Mouse (Mus musculus) neural tube, embryonic 13.5 days (tissue): ENCODE results near the gene Gm9887. TPM values are rescaled to one million over a fixed set of nuclear protein-coding genes. Genes with fewer than 3 reads are reported as not detected.
"Not testable (repeated sequence)": the region's sequence is repeated elsewhere in the genome, so short reads cannot be mapped to it uniquely, and the experiment has no call there.

Source experiments
- ATAC-seq: fragments of 200-750 bp; cut with Nextera tagmentation; 2 replicates; pipeline ENCODE4 v1.8.0; 2017; ENCODE audit warnings: low read depth, mild to moderate bottlenecking, moderate TSS enrichment, moderate library complexity
- H3K27ac ChIP-seq: fragments of 300-500 bp; sonication (generic); replicated peaks from 2 replicates; pipeline ENCODE4 v1.5.1; 2015; ENCODE audit warnings: moderate library complexity, mild to moderate bottlenecking, inconsistent platforms
- H3K27me3 ChIP-seq: fragments of 300-500 bp; sonication (generic); 2 replicates; pipeline ENCODE4 v1.6.1; 2015; ENCODE audit warnings: mild to moderate bottlenecking, inconsistent platforms
- H3K36me3 ChIP-seq: fragments of 300-500 bp; sonication (generic); 2 replicates; pipeline ENCODE4 v1.6.1; 2015; ENCODE audit warnings: mild to moderate bottlenecking, inconsistent platforms
- H3K4me1 ChIP-seq: fragments of 300-500 bp; sonication (generic); replicated peaks from 2 replicates; pipeline ENCODE4 v1.6.1; 2015; ENCODE audit warnings: inconsistent platforms
- H3K4me2 ChIP-seq: fragments of 300-500 bp; sonication (generic); 2 replicates; pipeline ENCODE4 v1.6.1; 2015; ENCODE audit warnings: inconsistent platforms, mild to moderate bottlenecking, moderate library complexity
- H3K4me3 ChIP-seq: fragments of 300-500 bp; sonication (generic); 2 replicates; pipeline ENCODE4 v1.5.1; 2015; ENCODE audit warnings: mild to moderate bottlenecking, inconsistent platforms
- H3K9ac ChIP-seq: fragments of 300-500 bp; sonication (generic); 2 replicates; pipeline ENCODE4 v1.6.1; 2015; ENCODE audit warnings: moderate library complexity, mild to moderate bottlenecking, inconsistent platforms
- H3K9me3 ChIP-seq: fragments of 300-500 bp; sonication (generic); 2 replicates; pipeline ENCODE4 v1.6.1; 2016; ENCODE audit warnings: inconsistent platforms
- WGBS: fragments of 180-500 bp; shearing (Covaris S2); methylation state at CpG from one replicate; pipeline ENCODE4 v1.1.7; 2015; 5-methylcytosine and 5-hydroxymethylcytosine counted together
- polyA plus RNA-seq: library from polyadenylated mRNA; unstranded; fragments of >200 nt; fragmentation: Nextera tagmentation; extraction: Ambion mirVana; gene quantifications from 2 replicates; pipeline ENCODE4 v1.2.1, GENCODE M21; 2015

Gene Gm9887
- polyA plus RNA-seq, 1 experiment from 2014 or later, result 0.71 TPM

DNA sequence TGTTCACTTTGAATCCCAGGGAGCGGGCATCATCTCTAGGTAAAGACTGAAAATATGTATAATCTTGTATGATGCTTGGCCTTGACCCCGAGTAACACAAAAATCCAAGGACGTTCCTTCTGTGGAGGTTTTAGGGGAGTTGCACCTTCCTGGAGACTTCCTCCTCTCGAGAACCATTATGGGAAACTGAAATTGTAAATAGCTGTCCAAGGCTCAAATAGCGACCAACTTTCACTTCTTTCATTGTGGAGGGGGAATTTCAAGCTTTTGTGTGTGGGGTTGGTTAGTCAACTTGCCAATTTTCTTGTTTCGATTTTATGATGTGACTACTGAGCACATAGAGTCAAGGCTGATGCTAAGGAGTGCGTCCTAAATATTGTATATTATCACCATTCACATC, 6.5 kb downstream of the Gm9887 start:
- 77% methylated on average over 7 of the region's 7 CpGs for WGBS
- no peak for ATAC-seq
- Histone ChIP-seq H3K36me3 (no peaks in the 10 kb centered on the region), H3K9ac (no peak overlapping the region), H3K27me3 (no peaks in the 10 kb centered on the region), H3K4me1 (peaks cover 22% of the 10 kb centered on the region), H3K4me3 (no peak overlapping the region), H3K27ac (no peak overlapping the region), H3K4me2 (no peak overlapping the region), H3K9me3 (no peaks in the 10 kb centered on the region)

DNA sequence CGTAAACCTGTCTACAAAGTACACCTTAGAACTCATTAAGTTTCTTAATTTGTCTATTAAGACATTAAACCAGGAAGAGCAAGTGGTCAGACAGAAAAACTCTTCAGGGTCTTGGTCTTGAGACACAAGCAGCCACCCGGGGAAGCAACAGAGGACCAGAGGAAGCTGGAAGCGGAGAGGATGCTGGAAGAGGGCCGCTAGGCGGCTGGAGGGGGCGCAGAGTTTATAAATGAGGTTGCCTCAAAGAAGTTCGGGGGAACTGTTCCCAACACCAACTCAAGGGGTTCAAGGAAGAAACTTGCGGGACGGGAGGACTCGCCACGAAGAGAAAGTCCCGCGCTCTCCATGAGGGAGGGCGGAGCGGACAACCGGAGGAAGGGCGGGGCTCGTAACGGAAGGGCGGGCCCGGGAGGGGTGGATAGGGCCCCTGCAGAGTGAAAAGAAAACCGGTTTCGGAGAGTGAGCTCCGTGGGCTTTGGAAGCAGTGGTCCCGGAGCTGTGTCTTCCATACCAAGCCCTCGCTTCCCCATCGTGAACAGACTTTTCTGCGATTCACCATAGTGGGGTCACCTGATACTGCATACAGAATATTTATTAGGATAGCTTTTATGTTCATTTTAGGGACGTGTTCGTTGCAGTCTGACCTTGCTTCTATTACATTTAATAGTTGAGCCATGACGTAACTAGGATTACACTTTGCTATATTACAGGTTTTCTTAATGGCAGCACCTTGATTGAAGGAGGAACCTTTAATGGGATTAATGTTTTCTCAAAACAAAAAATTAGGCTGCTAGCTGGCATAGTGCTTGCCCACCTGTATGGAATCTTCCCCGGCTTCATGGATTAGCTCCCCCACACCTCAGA, 8.1 kb downstream of the Gm9887 start:
- peak overlapping the region; percentile 66 for H3K9ac ChIP-seq
- H3K27ac ChIP-seq, result peak overlapping the region; percentile 30
- no peak for ATAC-seq
- no peaks in the 10 kb centered on the region for H3K27me3 ChIP-seq
- peaks cover 21% of the 10 kb centered on the region for H3K4me1 ChIP-seq
- 5% methylated on average over 32 of the region's 32 CpGs for WGBS
- H3K4me2 ChIP-seq, result peak overlapping the region; percentile 73
- H3K9me3 ChIP-seq, result no peaks in the 10 kb centered on the region
- H3K36me3 ChIP-seq, result no peaks in the 10 kb centered on the region
- H3K4me3 ChIP-seq, result peak overlapping the region; percentile 48

DNA sequence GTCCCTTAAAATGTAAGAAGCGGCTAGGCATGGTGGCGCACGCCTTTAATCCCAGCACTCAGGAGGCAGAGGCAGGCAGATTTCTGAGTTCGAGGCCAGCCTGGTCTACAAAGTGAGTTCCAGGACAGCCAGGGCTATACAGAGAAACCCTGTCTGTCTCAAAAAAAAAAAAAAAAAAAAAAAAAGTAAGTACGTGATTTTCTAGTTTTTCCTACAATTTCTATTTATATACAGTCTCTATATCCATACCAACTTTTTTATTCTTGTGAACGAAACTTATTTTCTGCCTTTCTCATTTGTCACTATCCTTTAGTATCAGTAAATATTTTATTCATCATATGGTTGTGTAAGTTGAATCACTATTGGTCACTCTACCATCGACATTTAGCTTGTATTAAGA, 9.1 kb downstream of the Gm9887 start:
- not testable (repeated sequence) for H3K9me3 ChIP-seq, ATAC-seq, H3K4me2 ChIP-seq, H3K27me3 ChIP-seq, H3K4me3 ChIP-seq, H3K27ac ChIP-seq, H3K36me3 ChIP-seq, H3K9ac ChIP-seq
- 97% methylated on average over 7 of the region's 7 CpGs for WGBS
- H3K4me1 ChIP-seq, result peaks cover 21% of the 10 kb centered on the region

DNA sequence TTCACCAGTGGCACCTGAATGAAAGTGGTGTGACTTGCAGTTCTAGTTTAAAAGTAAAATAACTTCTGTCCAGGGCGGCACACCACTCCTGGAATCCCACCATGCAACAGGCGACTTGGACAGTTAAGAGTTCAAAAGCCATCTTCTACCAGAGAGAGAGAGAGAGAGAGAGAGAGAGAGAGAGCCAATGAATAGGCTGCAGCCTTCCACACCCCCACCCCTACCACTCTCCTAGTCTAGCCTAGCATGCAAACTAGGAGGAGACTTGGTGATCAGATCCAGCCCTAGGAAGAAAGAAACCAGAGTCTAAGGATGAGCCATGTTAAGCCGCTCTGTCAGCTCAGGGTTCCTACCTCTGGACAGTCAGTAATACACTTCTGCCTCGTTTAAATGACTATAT, 9.9 kb downstream of the Gm9887 start:
- 40% methylated on average over 4 of the region's 4 CpGs for WGBS
- no peak overlapping the region for H3K9ac ChIP-seq
- no peaks in the 10 kb centered on the region for H3K9me3 ChIP-seq
- no peak overlapping the region for H3K4me3 ChIP-seq
- ATAC-seq, result no peak
- no peak overlapping the region for H3K27ac ChIP-seq
- H3K4me1 ChIP-seq, result peaks cover 23% of the 10 kb centered on the region
- no peaks in the 10 kb centered on the region for H3K27me3 ChIP-seq
- H3K4me2 ChIP-seq, result peak overlapping the region; percentile 65
- no peaks in the 10 kb centered on the region for H3K36me3 ChIP-seq

DNA sequence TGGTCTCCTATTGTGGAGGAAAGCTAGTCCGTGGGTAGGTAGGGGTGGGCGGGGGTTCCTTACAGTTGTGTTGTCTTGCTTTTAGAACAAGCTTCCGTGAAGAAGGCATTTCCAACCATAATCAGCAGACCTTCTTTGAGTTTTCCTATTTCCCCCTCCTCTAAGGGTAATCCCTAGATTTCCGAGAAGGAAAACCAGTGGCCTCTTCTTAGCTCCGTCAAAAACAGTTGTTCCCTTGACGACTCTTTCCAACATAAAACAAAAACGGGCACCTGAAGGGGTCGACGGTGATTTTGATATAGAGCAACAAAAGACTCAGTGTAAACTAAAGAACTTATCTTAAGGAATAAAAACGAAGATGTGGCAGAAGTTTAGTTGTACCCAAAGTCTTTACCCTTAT, 10.3 kb downstream of the Gm9887 start:
- Histone ChIP-seq H3K27me3 (no peaks in the 10 kb centered on the region), H3K27ac (peak overlapping the region; percentile 92), H3K36me3 (no peaks in the 10 kb centered on the region), H3K4me3 (peak overlapping the region; percentile 56), H3K9me3 (no peaks in the 10 kb centered on the region), H3K4me2 (peak overlapping the region; percentile 65), H3K4me1 (peaks cover 25% of the 10 kb centered on the region), H3K9ac (peak overlapping the region; percentile 74)
- 8% methylated on average over 10 of the region's 10 CpGs for WGBS
- ATAC-seq, result no peak

DNA sequence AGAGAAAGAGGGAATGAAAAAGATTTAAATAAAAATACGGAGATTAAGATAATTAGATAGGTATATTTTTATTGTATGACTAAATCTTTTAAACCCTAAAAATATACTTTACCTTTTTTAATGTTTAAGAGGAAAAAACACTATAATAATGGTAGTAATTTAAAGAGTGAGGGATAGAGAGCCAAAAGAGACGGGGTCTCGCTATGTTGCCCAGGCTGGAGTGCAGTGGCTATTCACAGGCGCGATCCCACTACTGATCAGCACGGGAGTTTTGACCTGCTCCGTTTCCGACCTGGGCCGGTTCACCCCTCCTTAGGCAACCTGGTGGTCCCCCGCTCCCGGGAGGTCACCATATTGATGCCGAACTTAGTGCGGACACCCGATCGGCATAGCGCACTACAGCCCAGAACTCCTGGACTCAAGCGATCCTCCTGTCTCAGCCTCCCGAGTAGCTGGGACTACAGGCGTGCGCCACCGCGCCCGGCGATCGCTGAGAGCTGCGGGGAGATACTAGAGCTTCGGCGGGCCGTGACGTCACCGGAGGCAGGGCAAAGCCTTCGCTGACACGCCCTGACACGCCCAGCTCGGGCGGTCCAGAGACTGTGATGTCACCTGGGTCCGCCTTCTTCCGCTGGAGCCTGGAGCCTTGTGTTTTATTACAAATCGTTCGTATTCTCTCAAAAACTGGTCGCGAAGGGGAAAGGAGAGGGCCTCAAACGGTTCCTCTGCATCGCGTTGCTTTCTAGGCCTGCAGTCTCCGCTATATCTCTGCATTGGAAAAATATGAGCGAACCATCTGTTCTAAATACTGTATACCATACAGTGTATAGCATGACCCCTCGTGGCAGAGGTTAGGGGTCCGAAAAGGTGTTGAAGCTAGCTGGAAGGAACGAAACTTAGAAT, 11.0 kb downstream of the Gm9887 start:
- H3K36me3 ChIP-seq, H3K27me3 ChIP-seq, H3K9me3 ChIP-seq: not testable (repeated sequence)
- peak overlapping the region; percentile 56 for H3K4me3 ChIP-seq
- peak; percentile 95 for ATAC-seq
- peaks cover 28% of the 10 kb centered on the region for H3K4me1 ChIP-seq
- WGBS, result under 1% methylated on average over 39 of the region's 50 CpGs
- peak overlapping the region; percentile 74 for H3K9ac ChIP-seq
- peak overlapping the region; percentile 65 for H3K4me2 ChIP-seq
- peak overlapping the region; percentile 92 for H3K27ac ChIP-seq

- H3K4me3 ChIP-seq, result no peak overlapping the region
Measured at GRCm38 (mm10) chr12:69360655-69360996, 11.6 kb downstream of the Gm9887 start.

GRCm38 (mm10) chr12:69357300-69357646, 15.0 kb downstream of the Gm9887 start:
- WGBS, result 6% methylated on average over 13 of the region's 13 CpGs
- no peaks in the 10 kb centered on the region for H3K9me3 ChIP-seq
- H3K36me3 ChIP-seq, result peaks cover 21% of the 10 kb centered on the region
- peak overlapping the region; percentile 82 for H3K4me2 ChIP-seq
- peak overlapping the region; percentile 79 for H3K4me3 ChIP-seq
- no peaks in the 10 kb centered on the region for H3K27me3 ChIP-seq
- no peak overlapping the region for H3K27ac ChIP-seq
- H3K4me1 ChIP-seq, result peaks cover 23% of the 10 kb centered on the region
- no peak for ATAC-seq
- peak overlapping the region; percentile 96 for H3K9ac ChIP-seq

More at GRCm38 (mm10) chr12:69360655-69360996, 11.6 kb downstream of the Gm9887 start:
- Histone ChIP-seq H3K4me2 (no peak overlapping the region), H3K4me1 (peaks cover 33% of the 10 kb centered on the region), H3K27ac (no peak overlapping the region), H3K36me3 (no peaks in the 10 kb centered on the region), H3K9ac (no peak overlapping the region), H3K9me3 (no peaks in the 10 kb centered on the region), H3K27me3 (no peaks in the 10 kb centered on the region)
- ATAC-seq, result 0 out of 2 replicates have a peak, but pooled peaks have one; percentile 8
- WGBS, result 16% methylated on average over 5 of the region's 5 CpGs

DNA sequence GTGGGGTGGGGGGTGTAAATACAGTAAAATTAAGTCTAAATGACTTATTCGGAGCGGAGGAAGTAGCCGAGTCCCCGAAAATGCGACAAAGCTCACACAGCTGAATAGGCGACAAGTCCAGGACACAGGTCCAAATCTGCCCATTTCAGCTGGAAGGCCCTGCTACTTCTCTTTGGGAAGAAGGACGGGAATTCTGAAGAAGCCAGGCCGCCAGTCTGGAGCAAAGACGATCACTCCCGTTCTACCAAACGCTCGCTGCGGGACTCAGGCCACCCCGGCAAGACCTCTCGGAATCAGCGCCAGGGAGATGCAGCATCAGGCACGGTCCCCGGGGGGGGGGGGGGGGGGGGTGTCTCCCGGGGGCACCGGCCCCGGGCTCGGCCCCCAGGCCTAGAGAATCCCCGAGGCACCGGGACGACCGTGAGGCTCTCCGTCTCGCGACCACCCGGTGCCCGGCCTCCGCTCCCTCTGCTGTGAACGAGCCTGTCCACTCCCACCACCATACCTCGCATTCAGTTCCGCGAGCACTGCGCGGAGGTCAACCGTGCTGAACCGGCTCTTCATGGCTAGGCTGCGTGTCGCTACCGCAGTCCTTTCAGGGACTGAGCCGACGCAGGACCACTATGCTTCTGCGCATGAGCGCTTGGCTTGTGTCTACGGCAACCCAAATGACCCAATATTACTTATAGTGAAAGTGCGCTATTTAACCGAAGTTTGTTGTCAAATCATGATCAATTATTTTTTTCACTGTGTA, 15.5 kb downstream of the Gm9887 start, which contains the start of gene Nemf:
TSS of gene Nemf (minus strand) at position 620 of the 754 bp plus-strand sequence.
- no peaks in the 10 kb centered on the region for H3K9me3 ChIP-seq
- H3K9ac ChIP-seq, result peak within 1 kb of the TSS; percentile 96
- H3K36me3 ChIP-seq, result peaks cover 26% of the 10 kb centered on the region
- peak within 1 kb of the TSS; percentile 82 for H3K4me2 ChIP-seq
- peak; percentile 42 for ATAC-seq
- H3K4me1 ChIP-seq, result peaks cover 18% of the 10 kb centered on the region
- WGBS, result 1% methylated on average over 40 of the region's 50 CpGs
- H3K27me3 ChIP-seq, result no peaks in the 10 kb centered on the region
- H3K27ac ChIP-seq, result peak within 1 kb of the TSS; percentile 84
- H3K4me3 ChIP-seq, result peak within 1 kb of the TSS; percentile 79

GRCm38 (mm10) chr12:69351685-69352084, 20.6 kb downstream of the Gm9887 start:
- H3K27me3 ChIP-seq, result no peaks in the 10 kb centered on the region
- H3K9ac ChIP-seq, result no peak overlapping the region
- ATAC-seq, result no peak
- H3K9me3 ChIP-seq, result no peaks in the 10 kb centered on the region
- no peak overlapping the region for H3K27ac ChIP-seq
- H3K4me2 ChIP-seq, result no peak overlapping the region
- peaks cover 13% of the 10 kb centered on the region for H3K4me1 ChIP-seq
- H3K36me3 ChIP-seq, result peaks cover 66% of the 10 kb centered on the region
- WGBS, result 91% methylated on average over 1 of the region's 1 CpGs
- no peak overlapping the region for H3K4me3 ChIP-seq

GRCm38 (mm10) chr12:69349928-69350327, 22.3 kb downstream of the Gm9887 start:
- no peak for ATAC-seq
- Histone ChIP-seq H3K36me3 (peaks cover 79% of the 10 kb centered on the region), H3K9ac (no peak overlapping the region), H3K4me2 (no peak overlapping the region), H3K27ac (no peak overlapping the region), H3K27me3 (no peaks in the 10 kb centered on the region), H3K4me1 (no peaks in the 10 kb centered on the region), H3K9me3 (no peaks in the 10 kb centered on the region), H3K4me3 (no peak overlapping the region)
- WGBS, result 89% methylated on average over 2 of the region's 2 CpGs
